Mouse (Mus musculus) spleen, adult 2 months (tissue): Measurements from ENCODE around the gene Mat2b. TPM values are rescaled to one million over a fixed set of nuclear protein-coding genes. Genes with fewer than 3 reads are reported as not detected.

Experiments
- DNase-seq, 2 experiments: peaks; one replicate each; pipeline versions ENCODE4 v3.0.0 to v3.0.0-alpha.2; 2012 to 2021; ENCODE audit warnings: low spot score in 2 of 2, low read depth in 1 of 2
- H3K27ac ChIP-seq: fragments of 200-500 bp; 2 replicates; pipeline ENCODE4 v1.5.1; 2012; ENCODE audit warnings: low read length, inconsistent platforms; ENCODE audit not compliant: insufficient read depth
- H3K27me3 ChIP-seq: fragments of 200-500 bp; 2 replicates; pipeline ENCODE4 v1.6.1; 2012; ENCODE audit warnings: mild to moderate bottlenecking, moderate library complexity, low read length, inconsistent platforms; ENCODE audit not compliant: control insufficient read depth, insufficient read depth
- H3K36me3 ChIP-seq: fragments of 200-500 bp; 2 replicates; pipeline ENCODE4 v1.6.1; 2012; ENCODE audit warnings: mild to moderate bottlenecking, low read length, inconsistent platforms; ENCODE audit not compliant: control insufficient read depth, insufficient read depth
- H3K4me1 ChIP-seq: fragments of 200-500 bp; 2 replicates; pipeline ENCODE4 v1.6.1; 2011; ENCODE audit warnings: inconsistent platforms; ENCODE audit not compliant: control insufficient read depth, insufficient read depth, insufficient read length
- H3K4me3 ChIP-seq: fragments of 200-500 bp; 2 replicates; pipeline ENCODE4 v1.5.1; 2011; ENCODE audit warnings: mild to moderate bottlenecking, inconsistent platforms; ENCODE audit not compliant: insufficient read depth, insufficient read length; ENCODE audit errors: extremely low read depth
- CTCF ChIP-seq: fragments of 200-500 bp; IDR thresholded peaks from 2 replicates; pipeline ENCODE4 v1.5.1; 2011; ENCODE audit warnings: mild to moderate bottlenecking, inconsistent platforms; ENCODE audit not compliant: insufficient read depth, insufficient read length, insufficient replicate concordance; ENCODE audit errors: extremely low read depth
- POLR2A ChIP-seq: fragments of 200-500 bp; IDR thresholded peaks from 2 replicates; pipeline ENCODE4 v1.6.1; 2011; ENCODE audit warnings: low read depth, low read length, inconsistent platforms
- WGBS: fragments of 180-500 bp; shearing (Covaris S2); methylation state at CpG from one replicate; pipeline ENCODE4 v1.1.7; 2018; 5-methylcytosine and 5-hydroxymethylcytosine counted together
- polyA plus RNA-seq: library from polyadenylated mRNA; depleted of rRNA; stranded (reverse); fragments of >200 nt; gene quantifications from 2 replicates; pipeline ENCODE4 v1.2.3, GENCODE M21; 2012; rRNA removed

Gene Mat2b
- polyA plus RNA-seq, 1 experiment: 28.3 TPM

- WGBS: 73% methylated on average over 4 of the region's 4 CpGs
- Histone ChIP-seq H3K36me3 (peaks cover 13% of the 10 kb centered on the region), H3K27me3 (no peaks in the 10 kb centered on the region), H3K4me3 (no peak overlapping the region), H3K4me1 (no peaks in the 10 kb centered on the region), H3K27ac (no peak overlapping the region)
- no peak for DNase-seq
- TF ChIP-seq POLR2A (no peak), CTCF (no peak)
Observed at GRCm38 (mm10) chr11:40675014-40675730, 19.8 kb downstream of the Mat2b start.

- TF ChIP-seq POLR2A: no peak
- no peak for TF ChIP-seq CTCF
- no peak for DNase-seq
- Histone ChIP-seq H3K36me3 (no peaks in the 10 kb centered on the region), H3K27ac (no peak overlapping the region), H3K4me1 (no peaks in the 10 kb centered on the region), H3K4me3 (no peak overlapping the region), H3K27me3 (no peaks in the 10 kb centered on the region)
- 84% methylated on average over 8 of the region's 8 CpGs for WGBS
Observed at GRCm38 (mm10) chr11:40649726-40650445, 45.1 kb downstream of the Mat2b start.

- H3K4me1 ChIP-seq: no peaks in the 10 kb centered on the region
- H3K4me3 ChIP-seq: no peak overlapping the region
- WGBS: 63% methylated on average over 2 of the region's 2 CpGs
- H3K36me3 ChIP-seq: no peaks in the 10 kb centered on the region
- no peak for TF ChIP-seq POLR2A
- H3K27me3 ChIP-seq: no peaks in the 10 kb centered on the region
- no peak overlapping the region for H3K27ac ChIP-seq
- DNase-seq: no peak
Observed at GRCm38 (mm10) chr11:40647246-40647645, 47.8 kb downstream of the Mat2b start.

Other genes starting within 250 kb of the Mat2b start
- 2.6 and 2.9 TPM in 2 replicates for gene Hmmr, start 38.2 kb upstream of the Mat2b start, polyA plus RNA-seq
- 7.4 TPM in 2 replicates for gene Nudcd2, start 38.5 kb upstream of the Mat2b start, polyA plus RNA-seq
- gene Ccng1, start 60.1 kb upstream of the Mat2b start, polyA plus RNA-seq: 6.7 and 7.9 TPM in 2 replicates